Mouse (Mus musculus) myocyte (in vitro differentiated cells): Measurements from ENCODE around the gene Hnf1b.

Experiments
- CEBPB ChIP-seq: IDR thresholded peaks from 2 replicates; pipeline ENCODE4 v1.6.1; 2011; ENCODE audit warnings: mild to moderate bottlenecking, moderate library complexity; ENCODE audit not compliant: poor library complexity, insufficient read depth, severe bottlenecking
- MAX ChIP-seq: IDR thresholded peaks from one replicate; pipeline ENCODE4 v1.6.1; 2011; ENCODE audit warnings: low read depth, mild to moderate bottlenecking, control low read depth
- POLR2A ChIP-seq: IDR thresholded peaks from one replicate; pipeline ENCODE4 v1.6.1; 2011; ENCODE audit warnings: low read depth, mild to moderate bottlenecking, control low read depth, moderate library complexity; ENCODE audit not compliant: insufficient read length
- POLR2AphosphoS2 ChIP-seq: IDR thresholded peaks from one replicate; pipeline ENCODE4 v1.6.1; 2011; ENCODE audit warnings: low read depth, control low read depth; ENCODE audit not compliant: insufficient read length
- SRF ChIP-seq: IDR thresholded peaks from one replicate; pipeline ENCODE4 v1.6.1; 2011; ENCODE audit warnings: low read depth; ENCODE audit not compliant: control insufficient read depth, insufficient read length

DNA sequence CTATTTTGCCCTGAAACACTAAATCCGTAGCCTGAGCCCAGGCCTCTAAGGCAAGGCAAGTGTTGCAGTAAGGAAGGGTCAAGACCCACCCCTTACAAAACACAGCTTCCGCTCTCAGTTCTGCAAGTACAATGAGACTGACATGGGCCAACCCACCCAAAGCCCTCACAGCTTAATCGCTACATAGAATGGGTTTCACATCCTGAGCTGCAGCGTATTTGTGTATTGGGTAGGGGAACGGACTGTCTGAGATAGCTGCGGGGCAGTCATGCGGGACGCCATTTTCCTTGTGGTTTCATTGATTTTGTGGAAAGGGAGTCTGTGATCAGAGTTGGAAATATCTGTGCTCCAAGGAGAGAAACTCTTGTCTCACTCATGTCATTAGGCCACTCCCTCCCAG is 39.4 kb upstream of the Hnf1b start:
- no peak for TF ChIP-seq CEBPB
- no peak for TF ChIP-seq POLR2AphosphoS2
- TF ChIP-seq MAX, result no peak
- no peak for TF ChIP-seq POLR2A
- TF ChIP-seq SRF, result no peak
